Mouse (Mus musculus) adipose tissue, adult 10 weeks (tissue): ENCODE measurements around the gene Gm4297. TPM values are rescaled to one million over a fixed set of nuclear protein-coding genes. Genes with fewer than 3 reads are reported as not detected.

ENCODE experiments used
- polyA plus RNA-seq: library from polyadenylated mRNA; stranded (reverse); fragments of 350-450 nt; fragmentation: Illumina TruSeq; extraction: RNeasy Lipid Tissue Mini Kit (QIAGEN cat#74804); gene quantifications from one replicate; pipeline ENCODE4 v1.2.3, GENCODE M21; 2014; ENCODE audit warnings: low read depth, low replicate concordance

Gm4297 gene
- polyA plus RNA-seq: not detected

DNA sequence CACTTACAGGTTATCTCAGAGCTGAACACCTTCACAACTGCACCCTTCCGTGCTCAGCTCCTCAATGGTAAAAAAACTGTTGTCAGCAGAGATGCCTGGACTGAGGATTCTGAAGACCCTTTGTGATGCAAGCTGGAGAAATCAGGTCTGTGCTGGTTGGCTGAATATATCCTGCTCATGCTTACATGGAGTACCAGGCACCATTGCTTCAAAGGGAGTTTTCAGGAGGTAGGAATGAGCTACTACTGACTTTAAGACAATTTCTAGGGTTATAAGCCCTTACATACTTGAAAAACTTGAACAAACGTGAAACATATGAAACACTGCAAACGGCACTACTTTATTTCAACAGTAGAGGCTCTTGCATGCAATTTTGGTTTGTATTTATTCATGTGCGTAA is at the start of gene Gm4297:
Gene Gm4297, minus strand, starts transcription at position 101 of the 400 bp plus-strand sequence.

Other genes starting within 250 kb of the Gm4297 start
- gene Gm5934, start 74.1 kb downstream of the Gm4297 start, polyA plus RNA-seq: not detected
- not detected for gene Gm5935, start 200.3 kb upstream of the Gm4297 start, polyA plus RNA-seq